Mouse (Mus musculus) cerebellum, adult 18-20 months (tissue): ENCODE results near the gene Plekhh2.

ENCODE experiments used
- DNase-seq, 2 experiments: peaks; one replicate each; pipeline ENCODE4 v3.0.0; 2021

The Plekhh2 gene

GRCm38 (mm10) chr17:84611971-84612370, 100.3 kb downstream of the Plekhh2 start:
- no peak for DNase-seq

- no peak for DNase-seq
Observed at GRCm38 (mm10) chr17:84615811-84616210, 104.1 kb downstream of the Plekhh2 start.

- no peak for DNase-seq
Observed at GRCm38 (mm10) chr17:84616526-84617074, 104.9 kb downstream of the Plekhh2 start.

- DNase-seq = no peak
Observed at GRCm38 (mm10) chr17:84617953-84618352, 106.3 kb downstream of the Plekhh2 start.

- DNase-seq = no peak
Observed at GRCm38 (mm10) chr17:84619112-84619511, 107.4 kb downstream of the Plekhh2 start.

- no peak for DNase-seq
Observed at GRCm38 (mm10) chr17:84620076-84620475, 108.4 kb downstream of the Plekhh2 start.

GRCm38 (mm10) chr17:84620610-84621009, 108.9 kb downstream of the Plekhh2 start:
- DNase-seq = no peak

- no peak for DNase-seq
Observed at GRCm38 (mm10) chr17:84621209-84621608, 109.5 kb downstream of the Plekhh2 start.

- DNase-seq = no peak
Observed at GRCm38 (mm10) chr17:84622028-84622427, 110.3 kb downstream of the Plekhh2 start.

- DNase-seq = no peak
Observed at GRCm38 (mm10) chr17:84622873-84623272, 111.2 kb downstream of the Plekhh2 start.

GRCm38 (mm10) chr17:84626276-84626856, 114.7 kb downstream of the Plekhh2 start, which contains the start of gene Dync2li1:
Gene Dync2li1 (plus strand): TSS chr17:84626496.
- peak; percentile 93 to 94 for DNase-seq

- DNase-seq = peak; percentile 17 to 41
Observed at GRCm38 (mm10) chr17:84626857-84627305, 115.2 kb downstream of the Plekhh2 start.

GRCm38 (mm10) chr17:84627721-84628120, 116.0 kb downstream of the Plekhh2 start:
- no peak for DNase-seq

GRCm38 (mm10) chr17:84628611-84629010, 116.9 kb downstream of the Plekhh2 start:
- no peak for DNase-seq

GRCm38 (mm10) chr17:84631836-84632235, 120.1 kb downstream of the Plekhh2 start:
- no peak for DNase-seq

GRCm38 (mm10) chr17:84633443-84633842, 121.7 kb downstream of the Plekhh2 start:
- DNase-seq = no peak

- no peak for DNase-seq
Observed at GRCm38 (mm10) chr17:84636328-84636727, 124.6 kb downstream of the Plekhh2 start.

- no peak for DNase-seq
Observed at GRCm38 (mm10) chr17:84637971-84638370, 126.3 kb downstream of the Plekhh2 start.

GRCm38 (mm10) chr17:84639796-84640378, 128.2 kb downstream of the Plekhh2 start:
- no peak for DNase-seq

- peak in 1 of 2 experiments; percentile 17 for DNase-seq
Observed at GRCm38 (mm10) chr17:84641893-84642292, 130.2 kb downstream of the Plekhh2 start.

GRCm38 (mm10) chr17:84642324-84642723, 130.6 kb downstream of the Plekhh2 start:
- DNase-seq = no peak

- no peak for DNase-seq
Observed at GRCm38 (mm10) chr17:84644292-84645050, 132.8 kb downstream of the Plekhh2 start.

GRCm38 (mm10) chr17:84645119-84645518, 133.4 kb downstream of the Plekhh2 start:
- DNase-seq = no peak

GRCm38 (mm10) chr17:84645894-84646293, 134.2 kb downstream of the Plekhh2 start:
- DNase-seq = no peak
